Mouse (Mus musculus): ENCODE data around the gene Cpa1. TPM values are rescaled to one million over a fixed set of nuclear protein-coding genes. Genes with fewer than 3 reads are reported as not detected.
A peak's percentile ranks its signal among the peaks of the same experiment; 100 is the strongest.

Gene Cpa1
- polyA plus RNA-seq, 1 experiment from 2014 or later, result 7.2 TPM

DNA sequence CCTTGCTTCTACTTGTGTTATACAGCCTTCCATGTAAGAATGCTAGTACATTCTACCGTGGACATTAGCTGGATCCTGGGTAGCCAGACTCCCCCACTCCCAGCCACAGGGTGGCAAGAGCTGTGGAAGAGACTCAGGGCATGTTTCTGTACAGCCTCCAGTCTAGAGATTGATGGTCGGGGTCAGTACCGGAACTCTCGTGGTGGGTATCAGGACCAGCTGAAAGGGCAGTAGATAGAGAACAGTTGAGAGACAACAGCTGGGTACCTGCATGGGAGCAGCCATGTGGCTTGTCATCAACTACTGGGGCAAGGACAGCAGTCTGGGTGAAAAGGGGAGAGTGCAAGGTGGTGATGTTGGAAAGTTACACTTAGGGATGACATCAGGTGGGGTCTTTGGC, 33.9 kb upstream of the Cpa1 start:
- H3K4me2 ChIP-seq (ENCODE audit: low read depth, low read length), result no peak overlapping the region
- H3K9me3 ChIP-seq (replicated peaks; ENCODE audit: control insufficient read depth, low read length), result no peaks in the 10 kb centered on the region
- H3K27ac ChIP-seq (ENCODE audit: low read length), result no peak overlapping the region
- H3K9ac ChIP-seq (ENCODE audit: low read length), result no peak overlapping the region
- no peaks in the 10 kb centered on the region for H3K27me3 ChIP-seq (ENCODE audit: control insufficient read depth, insufficient read depth, low read length)
- H3K36me3 ChIP-seq (ENCODE audit: control insufficient read depth, insufficient read depth), result no peaks in the 10 kb centered on the region
- no peak for ATAC-seq (replicated peaks; ENCODE audit: extremely low read depth, insufficient read depth, low FRiP score)
- 85% methylated on average over 4 of the region's 4 CpGs for WGBS
- H3K4me3 ChIP-seq (ENCODE audit: low read length), result no peak overlapping the region
- H3K4me1 ChIP-seq (ENCODE audit: control insufficient read depth, insufficient read depth, low read length), result no peaks in the 10 kb centered on the region

DNA sequence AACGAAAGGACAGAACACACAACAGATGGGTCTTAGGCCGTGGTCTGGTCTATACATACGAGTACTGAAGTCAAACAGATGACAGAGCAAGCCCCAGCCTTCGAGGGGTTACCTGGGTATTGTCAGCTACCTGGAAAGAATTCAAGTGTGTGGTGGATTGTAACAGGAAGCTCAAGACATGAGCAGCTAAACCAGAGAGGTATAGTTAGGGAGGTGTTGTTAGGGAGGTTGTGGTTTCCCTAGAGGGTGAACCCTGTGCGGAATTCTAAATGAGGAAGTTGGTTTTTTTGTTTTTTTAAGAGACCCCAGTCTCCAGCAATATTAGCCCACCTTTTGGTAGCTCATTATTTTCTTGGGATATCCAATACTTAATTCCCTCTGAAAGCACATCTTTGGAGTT, 33.3 kb upstream of the Cpa1 start:
- Histone ChIP-seq H3K4me2 (ENCODE audit: low read depth, low read length) (no peak overlapping the region), H3K27me3 (ENCODE audit: control insufficient read depth, insufficient read depth, low read length) (no peaks in the 10 kb centered on the region), H3K4me3 (ENCODE audit: low read length) (no peak overlapping the region), H3K9ac (ENCODE audit: low read length) (no peak overlapping the region), H3K9me3 (replicated peaks; ENCODE audit: control insufficient read depth, low read length) (no peaks in the 10 kb centered on the region), H3K36me3 (ENCODE audit: control insufficient read depth, insufficient read depth) (no peaks in the 10 kb centered on the region), H3K4me1 (ENCODE audit: control insufficient read depth, insufficient read depth, low read length) (no peaks in the 10 kb centered on the region), H3K27ac (ENCODE audit: low read length) (no peak overlapping the region)
- ATAC-seq (replicated peaks; ENCODE audit: extremely low read depth, insufficient read depth, low FRiP score), result no peak
- WGBS, result 72% methylated on average over 5 of the region's 5 CpGs

DNA sequence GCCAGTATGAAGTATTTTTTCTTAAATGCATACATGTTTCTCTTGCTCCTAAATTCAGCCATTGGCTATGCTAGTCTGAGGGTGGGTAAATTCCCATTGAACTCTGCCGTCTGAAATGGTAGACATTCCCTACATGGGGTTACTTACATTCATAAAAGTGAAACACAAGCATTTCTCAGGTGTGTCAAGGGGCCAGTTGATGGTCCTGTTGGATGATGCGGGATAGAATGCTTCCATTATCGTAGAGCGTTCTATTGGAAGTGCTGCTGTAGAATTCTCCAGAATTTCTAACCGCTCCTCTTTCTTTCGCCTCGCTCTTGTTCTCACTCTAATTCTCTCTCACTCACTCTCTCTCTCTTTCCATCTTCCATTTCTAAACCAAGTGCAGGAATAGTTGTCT, 28.3 kb upstream of the Cpa1 start, which contains the start of gene Cpa5:
TSS of gene Cpa5 (plus strand) at position 301 of the 400 bp plus-strand sequence.
- Histone ChIP-seq H3K9ac (ENCODE audit: low read length) (no peak within 1 kb of the TSS), H3K36me3 (ENCODE audit: control insufficient read depth, insufficient read depth) (no peaks in the 10 kb centered on the region), H3K27ac (ENCODE audit: low read length) (no peak within 1 kb of the TSS), H3K9me3 (replicated peaks; ENCODE audit: control insufficient read depth, low read length) (no peaks in the 10 kb centered on the region), H3K4me3 (ENCODE audit: low read length) (no peak within 1 kb of the TSS), H3K4me2 (ENCODE audit: low read depth, low read length) (no peak within 1 kb of the TSS), H3K27me3 (ENCODE audit: control insufficient read depth, insufficient read depth, low read length) (no peaks in the 10 kb centered on the region), H3K4me1 (ENCODE audit: control insufficient read depth, insufficient read depth, low read length) (no peaks in the 10 kb centered on the region)
- WGBS, result 96% methylated on average over 7 of the region's 7 CpGs
- no peak for ATAC-seq (replicated peaks; ENCODE audit: extremely low read depth, insufficient read depth, low FRiP score)

DNA sequence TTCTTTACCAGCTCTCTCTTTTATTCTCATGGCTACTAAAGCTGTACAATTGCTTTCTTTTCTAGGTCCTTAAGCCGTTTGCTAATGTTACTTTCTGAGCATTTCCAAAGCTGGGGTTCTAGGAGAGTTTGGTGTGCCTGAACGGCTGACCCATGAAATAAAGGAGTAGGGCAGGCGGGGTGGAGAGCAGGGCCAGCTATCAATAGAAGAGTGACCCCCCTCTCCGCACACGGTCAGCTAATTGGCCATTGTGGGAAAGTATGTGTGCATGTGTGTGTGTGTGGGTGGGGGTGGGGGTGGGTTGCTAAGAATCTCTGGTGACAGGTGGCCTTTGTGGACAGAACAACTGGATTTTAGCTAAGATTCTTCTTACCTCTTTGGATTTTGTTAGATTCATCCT, 27.8 kb upstream of the Cpa1 start:
- ATAC-seq (replicated peaks; ENCODE audit: extremely low read depth, insufficient read depth, low FRiP score), result no peak
- no peak overlapping the region for H3K4me3 ChIP-seq (ENCODE audit: low read length)
- no peak overlapping the region for H3K4me2 ChIP-seq (ENCODE audit: low read depth, low read length)
- WGBS, result 77% methylated on average over 5 of the region's 5 CpGs
- H3K4me1 ChIP-seq (ENCODE audit: control insufficient read depth, insufficient read depth, low read length), result peaks cover 3% of the 10 kb centered on the region
- H3K9me3 ChIP-seq (replicated peaks; ENCODE audit: control insufficient read depth, low read length), result no peaks in the 10 kb centered on the region
- H3K27ac ChIP-seq (ENCODE audit: low read length), result no peak overlapping the region
- no peak overlapping the region for H3K9ac ChIP-seq (ENCODE audit: low read length)
- H3K36me3 ChIP-seq (ENCODE audit: control insufficient read depth, insufficient read depth), result no peaks in the 10 kb centered on the region
- H3K27me3 ChIP-seq (ENCODE audit: control insufficient read depth, insufficient read depth, low read length), result no peaks in the 10 kb centered on the region

DNA sequence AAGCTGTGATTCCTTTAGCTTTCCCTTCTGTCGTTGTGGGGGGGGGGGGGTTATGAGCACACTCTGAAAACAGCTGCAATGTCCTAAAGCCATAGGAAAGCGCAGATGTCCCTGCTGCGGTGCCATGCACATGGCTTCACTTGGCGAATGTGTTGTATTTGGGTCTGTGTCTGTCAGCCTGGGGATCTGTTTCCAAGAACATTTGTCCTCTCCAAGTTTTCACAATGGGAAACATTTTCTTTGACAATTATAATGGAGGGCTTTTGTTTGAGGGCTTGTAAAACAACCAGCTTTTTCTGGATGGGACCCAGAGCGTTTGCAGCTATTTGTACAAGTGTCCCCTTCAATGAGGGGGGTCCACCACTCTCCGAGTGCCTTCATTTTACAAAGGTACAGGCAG, 24.8 kb upstream of the Cpa1 start:
- WGBS, result 82% methylated on average over 6 of the region's 6 CpGs
- Histone ChIP-seq H3K4me3 (ENCODE audit: low read length) (no peak overlapping the region), H3K9me3 (replicated peaks; ENCODE audit: control insufficient read depth, low read length) (no peaks in the 10 kb centered on the region), H3K9ac (ENCODE audit: low read length) (no peak overlapping the region), H3K4me1 (ENCODE audit: control insufficient read depth, insufficient read depth, low read length) (peaks cover 29% of the 10 kb centered on the region), H3K36me3 (ENCODE audit: control insufficient read depth, insufficient read depth) (no peaks in the 10 kb centered on the region), H3K4me2 (ENCODE audit: low read depth, low read length) (no peak overlapping the region), H3K27ac (ENCODE audit: low read length) (no peak overlapping the region), H3K27me3 (ENCODE audit: control insufficient read depth, insufficient read depth, low read length) (no peaks in the 10 kb centered on the region)
- no peak for ATAC-seq (replicated peaks; ENCODE audit: extremely low read depth, insufficient read depth, low FRiP score)

DNA sequence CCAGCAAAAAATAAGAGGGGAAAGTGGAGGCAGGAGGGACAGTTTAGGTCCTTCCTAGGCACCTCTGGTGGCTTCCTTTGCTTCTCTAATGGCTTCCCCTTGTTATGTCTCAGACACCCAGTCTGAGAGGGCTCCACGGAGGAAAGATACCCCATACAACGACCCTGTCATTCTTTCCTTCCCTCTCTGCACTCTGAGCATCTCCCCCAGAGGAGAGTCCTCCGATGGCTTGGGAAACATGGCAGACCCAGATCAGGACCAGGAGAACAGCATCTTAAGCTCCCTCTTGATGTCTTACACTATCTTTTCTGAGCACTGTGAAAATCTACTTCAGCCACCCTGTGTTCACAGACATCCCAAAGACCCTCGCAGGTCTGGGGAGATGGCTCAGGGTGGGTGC, 23.3 kb upstream of the Cpa1 start:
- H3K4me2 ChIP-seq (ENCODE audit: low read depth, low read length), result no peak overlapping the region
- H3K4me1 ChIP-seq (ENCODE audit: control insufficient read depth, insufficient read depth, low read length), result peaks cover 29% of the 10 kb centered on the region
- no peaks in the 10 kb centered on the region for H3K9me3 ChIP-seq (replicated peaks; ENCODE audit: control insufficient read depth, low read length)
- H3K27ac ChIP-seq (ENCODE audit: low read length), result no peak overlapping the region
- H3K9ac ChIP-seq (ENCODE audit: low read length), result no peak overlapping the region
- no peaks in the 10 kb centered on the region for H3K27me3 ChIP-seq (ENCODE audit: control insufficient read depth, insufficient read depth, low read length)
- no peak overlapping the region for H3K4me3 ChIP-seq (ENCODE audit: low read length)
- no peaks in the 10 kb centered on the region for H3K36me3 ChIP-seq (ENCODE audit: control insufficient read depth, insufficient read depth)
- no peak for ATAC-seq (replicated peaks; ENCODE audit: extremely low read depth, insufficient read depth, low FRiP score)
- WGBS, result 51% methylated on average over 4 of the region's 4 CpGs

DNA sequence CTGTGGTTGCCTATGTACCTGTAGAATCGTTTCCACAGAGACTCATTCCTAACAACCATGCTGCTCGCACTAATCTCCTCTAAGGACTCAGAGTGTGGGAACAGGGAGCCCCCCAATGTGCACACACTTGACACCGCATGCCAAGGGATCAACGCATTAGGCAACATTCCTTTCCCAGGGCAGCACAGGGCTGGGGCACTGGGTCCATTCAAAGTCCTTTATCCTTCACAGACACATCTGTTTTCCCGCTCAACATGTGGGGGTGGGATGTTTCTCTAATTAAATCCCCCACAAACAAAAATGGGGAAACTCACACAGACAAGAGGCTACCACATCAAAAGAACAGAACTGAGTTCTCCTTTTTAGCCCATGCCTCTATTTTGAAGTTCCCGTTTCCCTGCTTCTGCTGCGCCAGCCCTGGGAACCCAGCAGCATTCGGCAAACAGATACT, 22.5 kb upstream of the Cpa1 start:
- Histone ChIP-seq H3K4me2 (ENCODE audit: low read depth, low read length) (no peak overlapping the region), H3K27ac (ENCODE audit: low read length) (no peak overlapping the region)

DNA sequence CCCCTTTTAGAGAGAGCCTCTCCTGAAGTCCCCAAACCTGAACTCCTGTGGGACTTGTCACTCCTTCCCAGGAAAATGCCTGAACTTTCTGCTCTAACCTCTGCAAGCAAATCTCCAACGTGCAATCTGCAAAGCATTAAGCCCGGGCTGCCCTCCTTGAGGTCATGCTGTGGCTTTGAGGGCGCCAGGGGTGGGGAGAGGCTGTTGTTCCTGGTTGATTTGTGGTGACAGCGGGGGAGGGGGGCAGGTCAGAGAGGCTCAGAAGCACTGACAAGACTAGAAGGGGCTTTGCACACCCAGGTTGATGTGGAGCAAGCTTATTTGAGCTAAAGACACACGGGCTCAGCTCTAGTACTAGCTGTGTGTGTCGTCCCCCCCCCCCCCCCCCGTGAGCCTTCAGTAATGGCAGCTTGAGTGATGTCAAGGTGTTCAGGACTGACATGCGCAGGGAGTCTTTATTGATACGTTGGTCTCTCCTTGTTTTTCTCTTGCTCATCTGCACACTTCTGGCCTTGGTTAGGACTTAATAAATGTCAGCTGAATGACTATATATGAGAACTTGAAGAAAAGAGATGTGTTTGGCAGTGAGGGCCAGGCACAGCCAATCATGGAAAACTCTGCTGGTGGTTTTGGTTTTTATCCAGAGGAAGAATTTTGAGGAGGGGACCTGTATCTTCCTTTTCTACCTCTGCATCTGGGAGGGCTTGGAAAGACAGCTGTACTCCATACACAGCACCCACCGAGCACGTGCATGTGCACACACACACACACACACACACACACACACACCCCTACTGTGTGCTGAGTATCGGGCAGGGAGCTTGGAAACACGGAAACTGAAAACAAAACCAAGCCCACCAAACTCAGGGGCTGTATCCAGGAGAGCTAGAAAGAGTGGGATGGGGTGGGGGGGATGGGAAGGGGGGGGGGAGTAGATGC, 21.7 kb upstream of the Cpa1 start:
- no peaks in the 10 kb centered on the region for H3K27me3 ChIP-seq (ENCODE audit: control insufficient read depth, insufficient read depth, low read length)
- peaks cover 41% of the 10 kb centered on the region for H3K4me1 ChIP-seq (ENCODE audit: control insufficient read depth, insufficient read depth, low read length)
- ATAC-seq (replicated peaks; ENCODE audit: extremely low read depth, insufficient read depth, low FRiP score), result no peak
- H3K9ac ChIP-seq (ENCODE audit: low read length), result peak overlapping the region; percentile 12
- 0 out of 2 replicates have a peak overlapping the region, but pooled peaks have one; percentile 41 for H3K27ac ChIP-seq (ENCODE audit: low read length)
- WGBS, result 17% methylated on average over 13 of the region's 13 CpGs
- H3K4me3 ChIP-seq (ENCODE audit: low read length), result 0 out of 2 replicates have a peak overlapping the region, but pooled peaks have one; percentile 5
- H3K9me3 ChIP-seq (replicated peaks; ENCODE audit: control insufficient read depth, low read length), result no peaks in the 10 kb centered on the region
- H3K36me3 ChIP-seq (ENCODE audit: control insufficient read depth, insufficient read depth), result no peaks in the 10 kb centered on the region
- peak overlapping the region; percentile 43; the same call in 1 of the 2 replicates for H3K4me2 ChIP-seq (ENCODE audit: low read depth, low read length)

More for the DNA sequence above, 22.5 kb upstream of the Cpa1 start:
- Histone ChIP-seq H3K9ac (ENCODE audit: low read length) (0 out of 2 replicates have a peak overlapping the region, but pooled peaks have one; percentile 12), H3K36me3 (ENCODE audit: control insufficient read depth, insufficient read depth) (no peaks in the 10 kb centered on the region), H3K4me3 (ENCODE audit: low read length) (no peak overlapping the region), H3K27me3 (ENCODE audit: control insufficient read depth, insufficient read depth, low read length) (no peaks in the 10 kb centered on the region), H3K9me3 (replicated peaks; ENCODE audit: control insufficient read depth, low read length) (no peaks in the 10 kb centered on the region), H3K4me1 (ENCODE audit: control insufficient read depth, insufficient read depth, low read length) (peaks cover 37% of the 10 kb centered on the region)
- ATAC-seq (replicated peaks; ENCODE audit: extremely low read depth, insufficient read depth, low FRiP score), result no peak
- 28% methylated on average over 8 of the region's 8 CpGs for WGBS

DNA sequence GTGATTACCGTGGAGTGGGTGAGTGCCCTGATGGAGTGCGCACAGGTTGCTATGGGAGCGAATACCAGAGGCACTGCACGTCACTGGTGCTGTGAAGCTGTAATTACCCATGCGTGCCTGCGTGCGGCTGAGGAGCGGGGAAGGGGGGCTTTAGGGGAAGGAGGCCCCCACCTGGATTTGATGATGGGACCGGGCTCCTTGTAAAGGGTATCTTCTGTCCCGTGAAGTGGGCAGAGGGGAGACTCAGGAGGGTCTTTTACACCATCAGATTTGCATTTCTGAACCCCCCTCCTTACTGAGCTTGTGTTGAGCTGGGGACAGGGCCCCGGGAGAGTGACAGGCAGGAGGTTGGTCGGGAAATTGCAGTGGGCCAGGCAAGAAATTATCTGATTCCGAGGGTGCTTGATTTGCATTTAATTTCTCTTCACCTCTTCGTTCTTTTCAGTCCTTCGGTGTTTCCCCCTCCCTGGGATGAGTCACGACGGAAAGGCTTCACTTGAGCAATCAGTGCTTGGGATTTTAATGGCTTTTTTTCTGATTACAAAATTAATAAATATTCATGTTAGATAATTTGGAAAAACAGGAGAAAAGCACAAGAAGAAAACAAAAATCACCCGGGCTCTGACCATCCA, 20.9 kb upstream of the Cpa1 start:
- Histone ChIP-seq H3K4me2 (ENCODE audit: low read depth, low read length) (peak overlapping the region; percentile 43; the same call in 1 of the 2 replicates), H3K36me3 (ENCODE audit: control insufficient read depth, insufficient read depth) (no peaks in the 10 kb centered on the region), H3K9ac (ENCODE audit: low read length) (peak overlapping the region; percentile 11), H3K4me1 (ENCODE audit: control insufficient read depth, insufficient read depth, low read length) (peaks cover 49% of the 10 kb centered on the region), H3K27me3 (ENCODE audit: control insufficient read depth, insufficient read depth, low read length) (no peaks in the 10 kb centered on the region), H3K27ac (ENCODE audit: low read length) (no peak overlapping the region; the same call in 1 of the 2 replicates), H3K4me3 (ENCODE audit: low read length) (0 out of 2 replicates have a peak overlapping the region, but pooled peaks have one; percentile 5), H3K9me3 (replicated peaks; ENCODE audit: control insufficient read depth, low read length) (no peaks in the 10 kb centered on the region)
- 25% methylated on average over 18 of the region's 18 CpGs for WGBS
- ATAC-seq (replicated peaks; ENCODE audit: extremely low read depth, insufficient read depth, low FRiP score), result no peak; the same call in 1 of the 2 replicates
